Mouse (Mus musculus) adipocyte (in vitro differentiated cells): ENCODE data around the gene Ahcy.
A peak's percentile ranks its signal among the peaks of the same experiment; 100 is the strongest.
"Not testable (repeated sequence)": the region's sequence is repeated elsewhere in the genome, so short reads cannot be mapped to it uniquely, and the experiment has no call there.

Experiments
- DNase-seq: peaks from one replicate; pipeline ENCODE4 v3.0.0-alpha.2; 2016; ENCODE audit warnings: low spot score

Ahcy gene

GRCm38 (mm10) chr2:155073978-155074765, at the start of gene Ahcy:
Gene Ahcy, minus strand, starts transcription at chr2:155074497.
- peak; percentile 89 for DNase-seq

GRCm38 (mm10) chr2:155115216-155115830, 41.0 kb upstream of the Ahcy start:
- no peak for DNase-seq

GRCm38 (mm10) chr2:155107276-155107675, 33.0 kb upstream of the Ahcy start:
- DNase-seq: not testable (repeated sequence)

GRCm38 (mm10) chr2:155103607-155104006, 29.3 kb upstream of the Ahcy start:
- no peak for DNase-seq

- DNase-seq: no peak
These were observed 27.5 kb upstream of the Ahcy start for GRCm38 (mm10) chr2:155101761-155102181.

GRCm38 (mm10) chr2:155100796-155101259, 26.5 kb upstream of the Ahcy start:
- no peak for DNase-seq

GRCm38 (mm10) chr2:155099994-155100795, 25.9 kb upstream of the Ahcy start:
- DNase-seq: no peak

- DNase-seq: peak; percentile 27
These were observed 25.1 kb upstream of the Ahcy start for GRCm38 (mm10) chr2:155099421-155099820.

- peak; percentile 26 for DNase-seq
These were observed 24.6 kb upstream of the Ahcy start for GRCm38 (mm10) chr2:155098720-155099380.

- DNase-seq: no peak
These were observed 19.1 kb upstream of the Ahcy start for GRCm38 (mm10) chr2:155093418-155093817.

GRCm38 (mm10) chr2:155091743-155092075, 17.4 kb upstream of the Ahcy start:
- DNase-seq: no peak

GRCm38 (mm10) chr2:155090909-155091742, 16.8 kb upstream of the Ahcy start:
- DNase-seq: no peak

GRCm38 (mm10) chr2:155088264-155088663, 14.0 kb upstream of the Ahcy start:
- DNase-seq: no peak

GRCm38 (mm10) chr2:155086328-155086727, 12.0 kb upstream of the Ahcy start:
- no peak for DNase-seq

- no peak for DNase-seq
These were observed 10.2 kb upstream of the Ahcy start for GRCm38 (mm10) chr2:155084546-155084945.

- peak; percentile 78 for DNase-seq
These were observed 8.0 kb upstream of the Ahcy start for GRCm38 (mm10) chr2:155082121-155082803.

- DNase-seq: no peak
These were observed 6.8 kb upstream of the Ahcy start for GRCm38 (mm10) chr2:155081056-155081455.

GRCm38 (mm10) chr2:155080179-155080530, 5.9 kb upstream of the Ahcy start:
- DNase-seq: no peak

GRCm38 (mm10) chr2:155079500-155080178, 5.3 kb upstream of the Ahcy start:
- DNase-seq: no peak

GRCm38 (mm10) chr2:155075649-155076048, 1.4 kb upstream of the Ahcy start:
- no peak for DNase-seq
